Mouse (Mus musculus) T-cell, adult 2 months (primary cell): ENCODE results near the gene Spsb4.

Experiments
- DNase-seq: peaks from one replicate; pipeline ENCODE4 v3.0.0; 2022; ENCODE audit warnings: low spot score

Gene Spsb4

GRCm38 (mm10) chr9:97015751-97016150 is 2.9 kb downstream of the Spsb4 start:
- no peak for DNase-seq

GRCm38 (mm10) chr9:97013698-97014097 is 4.9 kb downstream of the Spsb4 start:
- no peak for DNase-seq

- DNase-seq: no peak
Observed at GRCm38 (mm10) chr9:97013153-97013552, 5.5 kb downstream of the Spsb4 start.

- no peak for DNase-seq
Observed at GRCm38 (mm10) chr9:97011454-97012195, 7.0 kb downstream of the Spsb4 start.

GRCm38 (mm10) chr9:97010447-97010846 is 8.2 kb downstream of the Spsb4 start:
- DNase-seq: no peak

- DNase-seq: no peak
Observed at GRCm38 (mm10) chr9:97004726-97005125, 13.9 kb downstream of the Spsb4 start.

GRCm38 (mm10) chr9:97003173-97003572 is 15.5 kb downstream of the Spsb4 start:
- no peak for DNase-seq

GRCm38 (mm10) chr9:97002654-97003053 is 16.0 kb downstream of the Spsb4 start:
- no peak for DNase-seq

GRCm38 (mm10) chr9:97002025-97002424 is 16.6 kb downstream of the Spsb4 start:
- no peak for DNase-seq

- no peak for DNase-seq
Observed at GRCm38 (mm10) chr9:97001458-97001857, 17.2 kb downstream of the Spsb4 start.

- DNase-seq: no peak
Observed at GRCm38 (mm10) chr9:96995717-96996116, 22.9 kb downstream of the Spsb4 start.

GRCm38 (mm10) chr9:96994733-96995132 is 23.9 kb downstream of the Spsb4 start:
- no peak for DNase-seq

GRCm38 (mm10) chr9:96991118-96991517 is 27.5 kb downstream of the Spsb4 start:
- no peak for DNase-seq

GRCm38 (mm10) chr9:96989389-96989990 is 29.2 kb downstream of the Spsb4 start:
- no peak for DNase-seq

- no peak for DNase-seq
Observed at GRCm38 (mm10) chr9:96986797-96987473, 31.7 kb downstream of the Spsb4 start.

GRCm38 (mm10) chr9:96984034-96984433 is 34.6 kb downstream of the Spsb4 start:
- DNase-seq: no peak

- DNase-seq: no peak
Observed at GRCm38 (mm10) chr9:96982940-96983339, 35.7 kb downstream of the Spsb4 start.

GRCm38 (mm10) chr9:96982351-96982750 is 36.3 kb downstream of the Spsb4 start:
- no peak for DNase-seq

GRCm38 (mm10) chr9:96981836-96982235 is 36.8 kb downstream of the Spsb4 start:
- no peak for DNase-seq

GRCm38 (mm10) chr9:96981121-96981520 is 37.5 kb downstream of the Spsb4 start:
- DNase-seq: no peak

GRCm38 (mm10) chr9:96980037-96980997 is 38.3 kb downstream of the Spsb4 start:
- no peak for DNase-seq

- DNase-seq: no peak
Observed at GRCm38 (mm10) chr9:96979417-96980030, 39.1 kb downstream of the Spsb4 start.
